Mouse (Mus musculus): ENCODE measurements around the gene Tnfrsf9.

DNA sequence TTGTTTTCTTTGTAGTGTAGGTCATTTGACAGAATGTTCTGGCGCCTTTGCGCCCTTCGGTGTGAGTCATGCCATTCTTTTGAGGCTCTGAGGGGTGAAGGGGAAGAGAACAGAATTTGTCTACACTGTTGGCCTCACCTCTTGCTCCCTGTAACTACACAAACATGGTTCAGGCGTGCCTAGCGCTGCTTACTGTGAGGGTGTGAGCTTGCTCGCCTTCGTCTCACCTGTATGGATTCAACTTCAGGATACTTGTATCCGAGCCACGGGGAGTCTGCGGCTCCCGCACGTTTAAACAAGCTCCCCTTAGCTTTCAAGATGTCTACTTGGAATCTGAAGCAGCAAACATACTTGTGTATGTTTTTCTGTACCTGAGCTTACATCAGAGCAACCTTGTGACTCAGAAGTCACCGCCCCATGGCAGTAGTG, 43.4 kb upstream of the Tnfrsf9 start:
- TF ChIP-seq CTCF (IDR thresholded peaks at IDR 0.05; ENCODE audit: low read depth, low read length) (no peak), POLR2A (IDR thresholded peaks at IDR 0.05; ENCODE audit: borderline replicate concordance, low read depth, low read length) (no peak)

Data from bone marrow macrophage, adult 2 months (primary cell).